Mouse (Mus musculus) liver, embryonic 16.5 days (tissue): ENCODE data around the gene Csn3. TPM values are rescaled to one million over a fixed set of nuclear protein-coding genes. Genes with fewer than 3 reads are reported as not detected.

Source experiments
- ATAC-seq: fragments of 200-750 bp; cut with Nextera tagmentation; 2 replicates; pipeline ENCODE4 v1.8.0; 2017; ENCODE audit warnings: low read depth, mild to moderate bottlenecking, moderate number of reproducible peaks, moderate library complexity
- H3K27ac ChIP-seq: fragments of 300-500 bp; sonication (generic); 2 replicates; pipeline ENCODE4 v1.5.1; 2014; ENCODE audit warnings: mild to moderate bottlenecking, low read length
- H3K27me3 ChIP-seq: fragments of 300-500 bp; sonication (generic); 2 replicates; pipeline ENCODE4 v1.6.1; 2014; ENCODE audit warnings: low read depth, low read length, mixed read lengths; ENCODE audit not compliant: control insufficient read depth, insufficient read depth
- H3K36me3 ChIP-seq: fragments of 300-500 bp; sonication (generic); 2 replicates; pipeline ENCODE4 v1.6.1; 2014; ENCODE audit warnings: mild to moderate bottlenecking; ENCODE audit not compliant: control insufficient read depth, insufficient read depth
- H3K4me1 ChIP-seq: fragments of 300-500 bp; sonication (generic); 2 replicates; pipeline ENCODE4 v1.6.1; 2014; ENCODE audit warnings: low read depth, low read length, mixed read lengths; ENCODE audit not compliant: control insufficient read depth
- H3K4me2 ChIP-seq: fragments of 300-500 bp; sonication (generic); 2 replicates; pipeline ENCODE4 v1.6.1; 2014; ENCODE audit warnings: low read depth, low read length, mixed read lengths
- H3K4me3 ChIP-seq: fragments of 300-500 bp; sonication (generic); 2 replicates; pipeline ENCODE4 v1.5.1; 2014; ENCODE audit warnings: low read depth, mild to moderate bottlenecking, low read length
- H3K9ac ChIP-seq: fragments of 300-500 bp; sonication (generic); 2 replicates; pipeline ENCODE4 v1.6.1; 2014; ENCODE audit warnings: low read depth, low read length
- H3K9me3 ChIP-seq: fragments of 300-500 bp; sonication (generic); replicated peaks from 2 replicates; pipeline ENCODE4 v1.6.1; 2016; ENCODE audit warnings: low read length; ENCODE audit not compliant: control insufficient read depth
- WGBS: fragments of 180-500 bp; shearing (Covaris S2); extraction: QIAGEN DNeasy Blood & Tissue Kit; methylation state at CpG from one replicate; pipeline ENCODE4 v1.1.7; 2014; ENCODE audit not compliant: insufficient replicate concordance; 5-methylcytosine and 5-hydroxymethylcytosine counted together
- polyA plus RNA-seq: library from polyadenylated mRNA; unstranded; fragments of >200 nt; fragmentation: Nextera tagmentation; extraction: Ambion mirVana; gene quantifications from 2 replicates; pipeline ENCODE4 v1.2.1, GENCODE M21; 2015

Csn3 gene
- polyA plus RNA-seq = not detected in 2 replicates

DNA sequence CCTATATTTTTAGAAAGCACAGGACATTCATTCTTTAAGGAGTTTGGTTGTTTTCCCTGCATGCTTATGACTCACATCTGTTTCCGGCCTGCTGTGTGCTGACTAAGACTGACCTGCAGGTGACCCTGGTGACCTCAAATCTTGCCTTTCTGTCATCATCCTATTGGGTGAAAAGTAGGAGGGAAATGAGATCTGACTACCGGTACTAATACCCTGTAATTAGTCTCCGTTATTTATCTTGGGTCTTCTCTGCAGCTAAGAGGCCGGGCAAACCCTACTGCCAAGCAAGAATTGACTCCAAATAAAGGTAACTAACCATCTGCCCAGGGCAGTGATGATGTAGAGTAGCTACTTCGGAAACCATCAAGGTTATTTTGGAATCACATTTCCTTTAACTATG, at the start of gene Csn3:
Gene Csn3, plus strand, starts transcription at position 208 of the 400 bp plus-strand sequence.
- Histone ChIP-seq H3K27me3 (no peaks in the 10 kb centered on the region), H3K36me3 (no peaks in the 10 kb centered on the region), H3K4me1 (no peaks in the 10 kb centered on the region), H3K9ac (no peak within 1 kb of the TSS), H3K27ac (no peak within 1 kb of the TSS), H3K9me3 (no peaks in the 10 kb centered on the region; the same call in 1 of the 2 replicates), H3K4me2 (no peak within 1 kb of the TSS), H3K4me3 (no peak within 1 kb of the TSS)
- WGBS = 42% methylated on average over 5 of the region's 5 CpGs
- no peak for ATAC-seq

- Histone ChIP-seq H3K9ac (no peak within 1 kb of the TSS), H3K4me1 (no peaks in the 10 kb centered on the region), H3K9me3 (no peaks in the 10 kb centered on the region), H3K27ac (no peak within 1 kb of the TSS), H3K4me2 (no peak within 1 kb of the TSS), H3K4me3 (no peak within 1 kb of the TSS), H3K27me3 (no peaks in the 10 kb centered on the region), H3K36me3 (no peaks in the 10 kb centered on the region)
- no peak for ATAC-seq
- 69% methylated on average over 1 of the region's 1 CpGs for WGBS
Measured at GRCm38 (mm10) chr5:87884729-87885128, 40.6 kb upstream of the Csn3 start, which contains the start of gene Odam. Odam (plus strand) TSS chr5:87885029.

- no peak overlapping the region for H3K9ac ChIP-seq
- WGBS = 33% methylated on average over 1 of the region's 1 CpGs
- H3K27me3 ChIP-seq = no peaks in the 10 kb centered on the region
- no peak overlapping the region for H3K4me2 ChIP-seq
- no peak for ATAC-seq
- no peaks in the 10 kb centered on the region for H3K36me3 ChIP-seq
- no peaks in the 10 kb centered on the region for H3K9me3 ChIP-seq
- H3K4me1 ChIP-seq = no peaks in the 10 kb centered on the region
- H3K4me3 ChIP-seq = no peak overlapping the region
- no peak overlapping the region for H3K27ac ChIP-seq
Measured at GRCm38 (mm10) chr5:87931603-87932002, 6.2 kb downstream of the Csn3 start.

DNA sequence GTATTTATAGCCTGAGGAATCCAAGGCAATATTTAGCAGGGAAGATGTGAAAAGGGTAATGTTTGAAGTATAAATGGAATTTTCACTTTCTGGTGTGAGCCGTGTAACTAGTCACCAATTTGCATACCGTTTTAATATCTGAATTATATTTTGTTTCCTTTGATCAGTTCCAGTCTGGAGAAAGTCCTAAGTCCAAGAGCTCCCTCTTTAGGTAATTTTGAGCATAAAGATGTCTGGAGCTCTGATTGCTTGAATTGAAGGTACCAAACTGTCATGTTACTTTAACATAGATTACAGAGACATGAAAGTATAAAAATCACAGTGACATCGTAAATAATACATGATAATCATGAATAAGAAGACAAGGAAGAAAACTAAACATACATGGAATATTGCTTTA, 15.4 kb downstream of the Csn3 start:
- no peaks in the 10 kb centered on the region for H3K4me1 ChIP-seq
- WGBS = 35% methylated on average over 3 of the region's 3 CpGs
- no peak for ATAC-seq

DNA sequence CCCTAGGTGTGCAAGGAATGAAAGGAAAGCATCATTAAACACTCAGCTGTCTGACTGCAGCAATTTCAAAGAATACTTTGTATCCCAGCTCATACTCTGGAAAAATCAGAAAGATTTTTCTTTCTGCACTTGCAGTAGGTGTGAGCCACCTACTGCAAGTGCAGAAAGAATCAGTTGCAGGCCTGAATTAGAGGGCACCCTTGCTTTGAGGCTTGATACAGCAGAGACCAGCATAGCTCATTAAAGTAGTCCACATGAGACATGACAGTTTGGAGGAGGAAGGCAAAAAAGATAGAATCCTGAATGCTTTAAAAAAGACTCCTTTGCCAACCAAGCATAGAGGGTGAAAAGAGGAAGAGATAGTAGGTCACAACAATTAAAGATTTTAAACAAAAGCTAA, 17.1 kb downstream of the Csn3 start:
- ATAC-seq = no peak
- H3K4me3 ChIP-seq = no peak overlapping the region

More for the DNA sequence above, 15.4 kb downstream of the Csn3 start:
- Histone ChIP-seq H3K9ac (no peak overlapping the region), H3K27me3 (no peaks in the 10 kb centered on the region), H3K4me3 (no peak overlapping the region), H3K36me3 (no peaks in the 10 kb centered on the region), H3K9me3 (no peaks in the 10 kb centered on the region), H3K27ac (no peak overlapping the region), H3K4me2 (no peak overlapping the region)

DNA sequence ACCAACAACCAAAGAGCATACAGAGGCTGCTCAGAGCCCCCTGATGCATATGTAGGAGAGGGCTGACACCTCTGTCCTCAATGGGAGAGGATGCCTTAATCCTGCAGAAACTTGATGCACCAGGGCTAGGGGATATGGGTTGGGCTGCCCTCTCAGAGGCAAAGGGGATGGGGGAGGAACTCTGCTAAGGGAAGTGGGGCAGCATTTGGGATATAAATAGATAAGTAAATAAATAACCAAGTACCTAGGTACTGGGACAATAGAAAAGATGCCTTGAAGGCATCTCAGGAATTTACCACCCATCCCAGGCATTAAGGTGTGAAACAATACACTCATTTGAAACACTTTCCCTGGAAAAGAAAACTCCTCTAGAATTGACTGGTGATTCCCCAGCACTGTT, 26.5 kb downstream of the Csn3 start:
- no peak for ATAC-seq

More for the DNA sequence above, 17.1 kb downstream of the Csn3 start:
- Histone ChIP-seq H3K27ac (no peak overlapping the region), H3K4me2 (no peak overlapping the region), H3K27me3 (no peaks in the 10 kb centered on the region), H3K4me1 (no peaks in the 10 kb centered on the region), H3K9me3 (no peaks in the 10 kb centered on the region), H3K9ac (no peak overlapping the region), H3K36me3 (no peaks in the 10 kb centered on the region)

DNA sequence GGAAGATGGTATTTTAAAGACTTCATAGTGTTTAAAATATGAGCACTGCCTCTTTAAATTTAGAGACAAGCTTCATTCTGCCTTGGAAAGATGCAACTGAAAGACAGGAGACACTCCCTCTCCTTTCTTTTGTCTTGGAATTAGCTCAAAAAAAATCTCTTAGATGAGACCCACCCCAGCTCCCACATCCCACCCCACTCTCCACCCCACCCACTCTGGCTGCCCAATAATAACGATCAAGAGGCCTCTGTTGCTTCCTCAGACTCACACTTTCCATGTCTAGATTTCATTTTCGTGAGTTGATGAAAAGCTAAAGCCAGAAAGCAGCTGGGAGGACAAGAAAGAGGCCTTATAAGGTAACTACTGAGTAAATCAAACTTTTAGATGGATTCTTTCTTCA, 43.8 kb downstream of the Csn3 start, which contains the start of the genes 2310003L06Rik and Gm28434:
Gene 2310003L06Rik, plus strand, starts transcription at position 259 of the 400 bp plus-strand sequence.
Gene Gm28434, plus strand, starts transcription at position 317 of the 400 bp plus-strand sequence.
- no peak within 1 kb of the TSS for H3K4me2 ChIP-seq
- H3K9ac ChIP-seq = no peak within 1 kb of the TSS
- WGBS = 29% methylated on average over 2 of the region's 2 CpGs
- no peak within 1 kb of the TSS for H3K4me3 ChIP-seq
- no peak within 1 kb of the TSS for H3K27ac ChIP-seq
- no peaks in the 10 kb centered on the region for H3K9me3 ChIP-seq
- ATAC-seq = no peak
- no peaks in the 10 kb centered on the region for H3K27me3 ChIP-seq
- H3K4me1 ChIP-seq = no peaks in the 10 kb centered on the region
- H3K36me3 ChIP-seq = no peaks in the 10 kb centered on the region

More for the DNA sequence above, 26.5 kb downstream of the Csn3 start:
- Histone ChIP-seq H3K27me3 (no peaks in the 10 kb centered on the region), H3K27ac (no peak overlapping the region), H3K4me2 (no peak overlapping the region), H3K36me3 (no peaks in the 10 kb centered on the region), H3K9ac (no peak overlapping the region), H3K4me3 (no peak overlapping the region), H3K4me1 (no peaks in the 10 kb centered on the region), H3K9me3 (no peaks in the 10 kb centered on the region)

DNA sequence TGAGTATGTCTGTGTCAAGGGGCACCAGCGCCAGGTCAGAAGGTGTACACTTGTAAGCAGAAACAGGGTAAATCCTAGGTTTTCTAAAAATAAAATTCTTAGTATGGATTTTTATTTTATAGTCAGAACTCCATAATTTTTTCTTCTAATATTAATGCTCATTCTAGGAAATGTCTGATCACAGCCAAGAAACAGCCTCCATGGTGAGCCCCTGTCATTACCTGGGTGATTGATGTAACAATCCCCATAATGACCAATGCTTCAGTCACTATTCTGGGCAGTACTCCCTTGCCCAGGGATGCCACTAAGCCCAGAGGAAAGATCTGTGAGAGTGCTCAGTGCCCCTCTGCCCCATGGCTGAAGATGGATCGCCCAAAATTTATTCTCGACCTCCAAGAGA, 53.8 kb downstream of the Csn3 start, which contains the start of gene Cabs1:
Gene Cabs1, plus strand, starts transcription at position 301 of the 400 bp plus-strand sequence.
- no peak within 1 kb of the TSS for H3K27ac ChIP-seq
- no peak within 1 kb of the TSS for H3K4me3 ChIP-seq
- no peak within 1 kb of the TSS for H3K9ac ChIP-seq
- no peaks in the 10 kb centered on the region for H3K36me3 ChIP-seq
- no peak within 1 kb of the TSS for H3K4me2 ChIP-seq
- no peaks in the 10 kb centered on the region for H3K9me3 ChIP-seq
- 56% methylated on average over 3 of the region's 3 CpGs for WGBS
- ATAC-seq = no peak
- no peaks in the 10 kb centered on the region for H3K4me1 ChIP-seq
- H3K27me3 ChIP-seq = no peaks in the 10 kb centered on the region
